Mouse (Mus musculus) MEL (cell line): Measurements from ENCODE around the gene Gucy1b1. TPM values are rescaled to one million over a fixed set of nuclear protein-coding genes. Genes with fewer than 3 reads are reported as not detected.

Experiments used
- DNase-seq: peaks from one replicate; pipeline ENCODE4 v3.0.0; 2011; ENCODE audit warnings: low read depth, low spot score
- H3K27ac ChIP-seq: 2 replicates; pipeline ENCODE4 v1.5.1; 2012; ENCODE audit warnings: low read depth, mild to moderate bottlenecking, control low read depth, low read length, moderate library complexity; ENCODE audit not compliant: control insufficient read depth
- H3K27me3 ChIP-seq, 2 experiments: fragments of 150-350 bp in 1 of 2; sonication (generic) in 1 of 2; 2 replicates each; pipeline ENCODE4 v1.6.1; 2012; ENCODE audit warnings: low read length in 2 of 2, mild to moderate bottlenecking in 2 of 2, improper control_type of control experiment in 1 of 2, moderate library complexity in 1 of 2; ENCODE audit not compliant: insufficient read depth in 2 of 2, control insufficient read depth in 1 of 2
- H3K36me3 ChIP-seq, 2 experiments: 2 replicates each; pipeline ENCODE4 v1.6.1; 2012 to 2014; ENCODE audit warnings: low read length in 2 of 2, improper control_type of control experiment in 1 of 2, inconsistent platforms in 1 of 2, mild to moderate bottlenecking in 1 of 2; ENCODE audit not compliant: insufficient read depth in 2 of 2, control insufficient read depth in 1 of 2
- H3K4me1 ChIP-seq, 2 experiments: fragments of 150-350 bp in 1 of 2; sonication (generic) in 1 of 2; 2 replicates each; pipeline ENCODE4 v1.6.1; 2012; ENCODE audit warnings: low read length in 2 of 2, improper control_type of control experiment in 1 of 2, mild to moderate bottlenecking in 1 of 2; ENCODE audit not compliant: insufficient read depth in 2 of 2, control insufficient read depth in 1 of 2
- H3K4me3 ChIP-seq, 2 experiments: fragments of 150-350 bp in 1 of 2; sonication (generic) in 1 of 2; 2 replicates each; pipeline ENCODE4 v1.5.1; 2012; ENCODE audit warnings: low read depth in 2 of 2, low read length in 2 of 2, mild to moderate bottlenecking in 2 of 2, moderate library complexity in 2 of 2, control low read depth in 1 of 2, improper control_type of control experiment in 1 of 2; ENCODE audit not compliant: control insufficient read depth in 1 of 2, insufficient read depth in 1 of 2
- H3K79me2 ChIP-seq: 2 replicates; pipeline ENCODE4 v1.6.1; 2012; ENCODE audit warnings: mild to moderate bottlenecking, low read length, moderate library complexity; ENCODE audit not compliant: control insufficient read depth, poor library complexity, insufficient read depth
- H3K9ac ChIP-seq: 2 replicates; pipeline ENCODE4 v1.6.1; 2012; ENCODE audit warnings: low read depth, mild to moderate bottlenecking, control low read depth, low read length, moderate library complexity; ENCODE audit not compliant: control insufficient read depth, poor library complexity, severe bottlenecking
- H3K9me3 ChIP-seq: fragments of 150-350 bp; sonication (generic); replicated peaks from 2 replicates; pipeline ENCODE4 v1.6.1; 2012; ENCODE audit warnings: mild to moderate bottlenecking, low read length, improper control_type of control experiment, moderate library complexity; ENCODE audit not compliant: insufficient read depth
- BHLHE40 ChIP-seq: IDR thresholded peaks from 2 replicates; pipeline ENCODE4 v1.6.1; 2012; ENCODE audit warnings: low read depth, mild to moderate bottlenecking, inconsistent platforms, low read length, improper control_type of control experiment, borderline replicate concordance
- E2F4 ChIP-seq: IDR thresholded peaks from 2 replicates; pipeline ENCODE4 v1.6.1; 2011; ENCODE audit warnings: low read depth, low read length, improper control_type of control experiment, borderline replicate concordance
- EP300 ChIP-seq, 2 experiments: IDR thresholded peaks; 2 replicates each; pipeline ENCODE4 v1.6.1; 2011; ENCODE audit warnings: improper control_type of control experiment in 2 of 2, low read length in 2 of 2, low read depth in 1 of 2, mild to moderate bottlenecking in 1 of 2
- GABPA ChIP-seq: IDR thresholded peaks from 2 replicates; pipeline ENCODE4 v1.6.1; 2012; ENCODE audit warnings: low read depth, mild to moderate bottlenecking, inconsistent platforms, low read length, improper control_type of control experiment, moderate library complexity
- MYB ChIP-seq: IDR thresholded peaks from 2 replicates; pipeline ENCODE4 v1.6.1; 2011; ENCODE audit warnings: mild to moderate bottlenecking, low read depth, low read length, improper control_type of control experiment
- NRF1 ChIP-seq: IDR thresholded peaks from 2 replicates; pipeline ENCODE4 v1.6.1; 2014; ENCODE audit warnings: low read depth, mild to moderate bottlenecking, inconsistent platforms, low read length, improper control_type of control experiment, moderate library complexity; ENCODE audit not compliant: poor library complexity, insufficient read depth, severe bottlenecking
- POLR2AphosphoS2 ChIP-seq: IDR thresholded peaks from 2 replicates; pipeline ENCODE4 v1.6.1; 2011; ENCODE audit warnings: low read length, improper control_type of control experiment
- RAD21 ChIP-seq: IDR thresholded peaks from 2 replicates; pipeline ENCODE4 v1.6.1; 2011; ENCODE audit warnings: mild to moderate bottlenecking, low read depth, low read length, improper control_type of control experiment
- RCOR1 ChIP-seq: IDR thresholded peaks from 2 replicates; pipeline ENCODE4 v1.6.1; 2012; ENCODE audit warnings: low read depth, mild to moderate bottlenecking, inconsistent platforms, low read length, improper control_type of control experiment
- SIN3A ChIP-seq: IDR thresholded peaks from 2 replicates; pipeline ENCODE4 v1.6.1; 2012; ENCODE audit warnings: low read length, improper control_type of control experiment, inconsistent platforms
- TAL1 ChIP-seq: IDR thresholded peaks from 2 replicates; pipeline ENCODE4 v1.6.1; 2012; ENCODE audit warnings: mild to moderate bottlenecking, inconsistent platforms, low read length, moderate library complexity, mixed read lengths
- TBP ChIP-seq: IDR thresholded peaks from 2 replicates; pipeline ENCODE4 v1.8.0; 2011; ENCODE audit warnings: low read depth, low read length, improper control_type of control experiment
- USF2 ChIP-seq, 2 experiments: IDR thresholded peaks; 2 replicates each; pipeline ENCODE4 v1.6.1; 2011 to 2012; ENCODE audit warnings: improper control_type of control experiment in 2 of 2, low read length in 2 of 2, borderline replicate concordance in 1 of 2, inconsistent platforms in 1 of 2, low read depth in 1 of 2, mild to moderate bottlenecking in 1 of 2; ENCODE audit not compliant: insufficient read depth in 1 of 2
- ZC3H11A ChIP-seq: IDR thresholded peaks from 2 replicates; pipeline ENCODE4 v1.6.1; 2012; ENCODE audit warnings: low read depth, mild to moderate bottlenecking, inconsistent platforms, low read length, improper control_type of control experiment
- ZKSCAN1 ChIP-seq: IDR thresholded peaks from 2 replicates; pipeline ENCODE4 v1.6.1; 2012; ENCODE audit warnings: low read depth, mild to moderate bottlenecking, inconsistent platforms, low read length, improper control_type of control experiment, moderate library complexity
- ZMIZ1 ChIP-seq: IDR thresholded peaks from 2 replicates; pipeline ENCODE4 v1.6.1; 2012; ENCODE audit warnings: low read depth, mild to moderate bottlenecking, inconsistent platforms, low read length, improper control_type of control experiment, moderate library complexity
- polyA plus RNA-seq, 2 experiments: library from polyadenylated mRNA; stranded (reverse) in 1 of 2; unstranded in 1 of 2; fragments of >175 nt in 1 of 2; fragments of >200 nt in 1 of 2; gene quantifications; 2 replicates each; pipeline versions ENCODE4 v1.2.1 to v1.2.4; 2012; ENCODE audit warnings: low replicate concordance in 2 of 2, low read depth in 1 of 2; ENCODE audit not compliant: insufficient read length in 2 of 2, insufficient read depth in 1 of 2, missing spikeins in 1 of 2
- total RNA-seq: library from RNA; depleted of rRNA; stranded (reverse); fragments of 300-350 nt; gene quantifications from 2 replicates; pipeline ENCODE4 v1.2.3, GENCODE M21; 2012

Gene Gucy1b1
- total and polyA plus RNA-seq, 3 experiments = not detected

GRCm38 (mm10) chr3:81995371-81995770 is 79.1 kb downstream of the Gucy1b1 start:
- no peak for TF ChIP-seq ZMIZ1
- no peak for TF ChIP-seq USF2 (IDR thresholded peaks at IDR 0.05; ENCODE audit: borderline replicate concordance in 1 of 2, insufficient read depth in 1 of 2, low read depth in 1 of 2, low read length in 2 of 2)
- no peak for TF ChIP-seq SIN3A
- TF ChIP-seq ZKSCAN1 = no peak
- TF ChIP-seq MYB = no peak
- TF ChIP-seq RCOR1 = no peak
- no peak for TF ChIP-seq TAL1
- TF ChIP-seq RAD21 = no peak
- no peak for TF ChIP-seq ZC3H11A
- no peak for TF ChIP-seq BHLHE40
- no peak for TF ChIP-seq NRF1
- TF ChIP-seq POLR2AphosphoS2 = no peak
- TF ChIP-seq GABPA = no peak
- DNase-seq = no peak

GRCm38 (mm10) chr3:81990531-81990930 is 84.0 kb downstream of the Gucy1b1 start:
- H3K4me1 ChIP-seq = no peaks in the 10 kb centered on the region
- no peak overlapping the region for H3K4me3 ChIP-seq
- TF ChIP-seq USF2 (IDR thresholded peaks at IDR 0.05; ENCODE audit: borderline replicate concordance in 1 of 2, insufficient read depth in 1 of 2, low read depth in 1 of 2, low read length in 2 of 2) = no peak
- no peak for TF ChIP-seq EP300 (IDR thresholded peaks at IDR 0.05; ENCODE audit: low read depth in 1 of 2, low read length in 2 of 2)
- TF ChIP-seq TBP = no peak
- no peak for TF ChIP-seq E2F4
- no peak for DNase-seq
- H3K9ac ChIP-seq = no peak overlapping the region
- no peaks in the 10 kb centered on the region for H3K9me3 ChIP-seq
- no peaks in the 10 kb centered on the region for H3K27me3 ChIP-seq
- no peaks in the 10 kb centered on the region for H3K79me2 ChIP-seq
- H3K27ac ChIP-seq = no peak overlapping the region
- H3K36me3 ChIP-seq = no peaks in the 10 kb centered on the region

More at GRCm38 (mm10) chr3:81995371-81995770, 79.1 kb downstream of the Gucy1b1 start:
- no peaks in the 10 kb centered on the region for H3K4me1 ChIP-seq
- H3K27ac ChIP-seq = no peak overlapping the region
- H3K79me2 ChIP-seq = no peaks in the 10 kb centered on the region
- no peaks in the 10 kb centered on the region for H3K9me3 ChIP-seq
- H3K27me3 ChIP-seq = no peaks in the 10 kb centered on the region
- no peaks in the 10 kb centered on the region for H3K36me3 ChIP-seq
- no peak overlapping the region for H3K4me3 ChIP-seq
- H3K9ac ChIP-seq = no peak overlapping the region
